Comparison of ENCODE assay signal across 21 mouse cellular contexts in the genomic region with DNA sequence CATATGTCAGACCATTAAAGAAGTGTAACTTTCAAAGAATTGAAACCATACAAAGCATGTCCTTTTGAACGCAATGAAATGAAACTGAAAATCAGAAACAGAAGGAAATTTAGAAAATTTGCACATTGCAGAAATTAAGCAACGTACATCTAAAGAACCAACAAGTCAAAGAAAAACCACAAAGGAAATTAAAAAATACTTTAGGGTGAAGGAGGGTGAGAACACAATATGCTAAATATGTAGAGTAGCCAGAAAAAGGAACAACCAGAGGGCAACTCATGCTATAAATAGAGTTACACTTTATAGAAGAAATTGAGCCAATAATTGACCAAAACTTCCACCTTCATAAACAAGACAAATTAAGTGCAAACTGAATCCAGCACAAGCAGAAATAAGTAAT.
"Had no signal": no experiment of that assay in that cellular context is flagged by ENCODE, and none has a peak within 500 bp of the region (broad histone marks: within the 10 kb centered on the region; RNA-seq: fewer than 3 reads in every experiment).

No protein-coding gene starts in this region.

- H3K4me3 ChIP-seq: liver, embryonic 15.5 days; lung, embryonic 15.5 days; megakaryocyte, embryonic 14.5 days; midbrain, embryonic 13.5 days; midbrain, embryonic 15.5 days; neural tube, embryonic 12.5 days; stomach, embryonic 15.5 days had no signal

- DNase-seq: liver, postnatal 0 days; lung, adult 2 months; lung, postnatal 14 days; lung, postnatal 36 days; right cerebral cortex, postnatal 25 days; right cerebral cortex, postnatal 4 days; spleen, adult 18-20 months; thymus, adult 2 months; thymus, postnatal 25 days; thymus, postnatal 4 days had no signal

- H3K9me3 ChIP-seq: liver, embryonic 15.5 days; lung, embryonic 15.5 days; megakaryocyte, embryonic 14.5 days; midbrain, embryonic 13.5 days; midbrain, embryonic 15.5 days; neural tube, embryonic 12.5 days; stomach, embryonic 15.5 days had no signal

- H3K36me3 ChIP-seq: liver, embryonic 15.5 days; lung, embryonic 15.5 days; midbrain, embryonic 13.5 days; midbrain, embryonic 15.5 days; neural tube, embryonic 12.5 days; stomach, embryonic 15.5 days had no signal

- H3K4me2 ChIP-seq: liver, embryonic 15.5 days; lung, embryonic 15.5 days; midbrain, embryonic 11.5 days; midbrain, embryonic 13.5 days; midbrain, embryonic 15.5 days; neural tube, embryonic 12.5 days; stomach, embryonic 15.5 days had no signal

- H3K27me3 ChIP-seq: liver, embryonic 15.5 days; lung, embryonic 15.5 days; megakaryocyte, embryonic 14.5 days; midbrain, embryonic 13.5 days; midbrain, embryonic 15.5 days; neural tube, embryonic 12.5 days; stomach, embryonic 15.5 days had no signal

- H3K27ac ChIP-seq: liver, embryonic 15.5 days; lung, embryonic 15.5 days; macrophage; midbrain, embryonic 13.5 days; midbrain, embryonic 15.5 days; neural tube, embryonic 12.5 days; stomach, embryonic 15.5 days; stomach, postnatal 0 days had no signal

- ATAC-seq: liver, postnatal 0 days; lung, postnatal 0 days; midbrain, embryonic 13.5 days; midbrain, embryonic 15.5 days had no signal

- H3K4me1 ChIP-seq: liver, embryonic 15.5 days; lung, embryonic 15.5 days; megakaryocyte, embryonic 14.5 days; midbrain, embryonic 13.5 days; midbrain, embryonic 15.5 days; neural tube, embryonic 12.5 days; stomach, embryonic 15.5 days had no signal

- H3K9ac ChIP-seq: liver, embryonic 15.5 days; liver, postnatal 0 days; lung, embryonic 15.5 days; midbrain, embryonic 13.5 days; midbrain, embryonic 15.5 days; neural tube, embryonic 12.5 days; stomach, embryonic 15.5 days had no signal
